Mouse (Mus musculus) C2C12 (cell line): ENCODE results near the gene Arhgap24. TPM values are rescaled to one million over a fixed set of nuclear protein-coding genes. Genes with fewer than 3 reads are reported as not detected.
A peak's percentile ranks its signal among the peaks of the same experiment; 100 is the strongest.

Experiments
- H3K27me3 ChIP-seq: one replicate; pipeline ENCODE4 v1.6.1; 2011; ENCODE audit not compliant: control insufficient read depth, insufficient read depth, insufficient read length
- H3K36me3 ChIP-seq: one replicate; pipeline ENCODE4 v1.6.1; 2011; ENCODE audit not compliant: control insufficient read depth, insufficient read depth
- H3K4me3 ChIP-seq: one replicate; pipeline ENCODE4 v1.5.1; 2011; ENCODE audit warnings: mild to moderate bottlenecking, control low read depth; ENCODE audit not compliant: poor library complexity, insufficient read depth, severe bottlenecking
- H3K79me2 ChIP-seq: one replicate; pipeline ENCODE4 v1.6.1; 2011; ENCODE audit not compliant: control insufficient read depth, insufficient read depth
- H3K79me3 ChIP-seq: one replicate; pipeline ENCODE4 v1.6.1; 2011; ENCODE audit warnings: low read depth, control low read depth
- H3ac ChIP-seq: one replicate; pipeline ENCODE3; 2011; ENCODE audit warnings: low read depth; ENCODE audit not compliant: control insufficient read depth, insufficient read length
- CEBPB ChIP-seq: IDR thresholded peaks from one replicate; pipeline ENCODE4 v1.6.1; 2011; ENCODE audit warnings: low read depth, mild to moderate bottlenecking, control low read depth, moderate library complexity
- CTCF ChIP-seq: IDR thresholded peaks from one replicate; pipeline ENCODE4 v1.5.1; 2011; ENCODE audit not compliant: control insufficient read depth, insufficient read depth, insufficient read length
- FOSL1 ChIP-seq: IDR thresholded peaks from one replicate; pipeline ENCODE4 v1.8.0; 2011; ENCODE audit warnings: mild to moderate bottlenecking, low read length; ENCODE audit not compliant: poor library complexity, insufficient read depth, severe bottlenecking
- MAX ChIP-seq: IDR thresholded peaks from one replicate; pipeline ENCODE4 v1.6.1; 2011; ENCODE audit warnings: mild to moderate bottlenecking, control low read depth
- MYOD1 ChIP-seq: IDR thresholded peaks from one replicate; pipeline ENCODE4 v1.6.1; 2011; ENCODE audit warnings: low read depth; ENCODE audit not compliant: control insufficient read depth, insufficient read length
- MYOG ChIP-seq: IDR thresholded peaks from one replicate; pipeline ENCODE4 v1.6.1; 2011; ENCODE audit not compliant: control insufficient read depth, insufficient read length; ENCODE audit errors: extremely low read depth
- USF1 ChIP-seq: IDR thresholded peaks from one replicate; pipeline ENCODE4 v1.6.1; 2011; ENCODE audit warnings: low read depth, mild to moderate bottlenecking, control low read depth, moderate library complexity
- polyA plus RNA-seq: library from polyadenylated mRNA; unstranded; fragments of >200 nt; fragmentation: generic; extraction: Trizol; gene quantifications from one replicate; pipeline ENCODE4 v1.2.1, GENCODE M21; 2012; ENCODE audit warnings: missing spikeins

The Arhgap24 gene
- polyA plus RNA-seq, 1 experiment = 2.9 TPM

DNA sequence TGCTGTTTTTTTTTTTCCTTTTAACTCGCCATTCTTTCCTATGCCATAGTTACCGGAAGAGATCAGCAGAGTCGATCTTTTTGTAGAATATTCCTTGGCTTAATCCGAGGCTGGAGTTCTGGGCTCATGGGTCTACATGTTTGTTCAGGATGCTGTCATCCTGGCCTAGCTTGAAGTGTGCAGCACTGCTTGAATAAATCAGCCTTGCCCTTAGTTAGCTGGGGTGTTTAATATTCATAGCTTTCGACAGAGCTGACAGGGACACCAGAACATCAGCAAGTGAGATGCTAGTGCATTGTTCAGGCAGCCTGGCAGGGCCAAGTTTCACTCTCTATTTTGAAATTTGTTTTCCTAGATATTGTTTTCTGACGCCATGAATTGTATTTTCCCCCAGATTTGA lies 79.1 kb downstream of the Arhgap24 start:
- Histone ChIP-seq H3K36me3 (no peaks in the 10 kb centered on the region), H3K79me2 (no peaks in the 10 kb centered on the region), H3ac (no peak overlapping the region), H3K79me3 (no peaks in the 10 kb centered on the region), H3K27me3 (no peaks in the 10 kb centered on the region), H3K4me3 (no peak overlapping the region)
- no peak for TF ChIP-seq MAX
- no peak for TF ChIP-seq USF1
- TF ChIP-seq MYOD1 = no peak
- TF ChIP-seq CEBPB = no peak
- no peak for TF ChIP-seq CTCF
- no peak for TF ChIP-seq MYOG
- no peak for TF ChIP-seq FOSL1

DNA sequence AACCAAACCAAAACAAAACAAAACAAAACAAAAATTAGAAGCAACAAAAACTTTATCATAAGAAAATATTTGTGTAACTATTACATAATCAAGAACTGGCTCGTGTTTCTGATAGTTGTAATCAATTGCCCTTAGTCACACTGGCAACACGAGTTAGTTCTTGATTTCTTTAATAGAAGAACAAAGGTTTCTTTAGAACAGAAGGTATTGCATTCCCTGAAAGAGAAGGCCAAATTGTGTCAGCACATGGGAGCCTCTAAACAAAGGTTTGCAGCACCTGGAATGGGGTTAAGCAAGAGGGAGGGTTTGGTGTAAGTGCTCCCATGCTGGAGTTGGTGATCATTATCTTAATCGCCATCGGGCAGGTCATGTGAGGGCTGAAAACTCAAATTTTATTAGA lies 82.8 kb downstream of the Arhgap24 start:
- no peaks in the 10 kb centered on the region for H3K36me3 ChIP-seq
- TF ChIP-seq MAX (no peak), FOSL1 (no peak), MYOD1 (no peak), USF1 (no peak), CEBPB (no peak), CTCF (no peak), MYOG (no peak)
- no peak overlapping the region for H3K4me3 ChIP-seq
- H3K27me3 ChIP-seq = no peaks in the 10 kb centered on the region
- H3K79me2 ChIP-seq = no peaks in the 10 kb centered on the region
- no peak overlapping the region for H3ac ChIP-seq
- no peaks in the 10 kb centered on the region for H3K79me3 ChIP-seq

DNA sequence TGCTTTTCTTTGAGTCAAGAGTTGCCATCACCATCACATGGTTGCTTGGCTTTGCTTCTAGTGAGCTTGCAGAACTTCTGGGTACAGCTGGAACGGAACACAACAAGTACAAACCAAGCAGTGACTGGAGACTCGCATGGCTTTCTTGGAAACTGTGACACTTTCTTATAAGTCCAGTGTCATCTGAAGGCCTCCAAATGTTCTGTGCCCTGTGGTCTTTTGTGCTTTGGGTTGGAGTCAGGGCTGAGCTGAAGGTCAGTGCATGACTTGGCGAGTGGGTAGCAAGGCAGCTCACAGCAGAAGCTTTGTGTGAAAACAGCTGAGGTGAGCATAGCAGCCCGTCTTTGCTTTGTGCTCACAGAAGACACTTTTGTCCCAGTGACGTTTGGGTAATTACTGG lies 87.6 kb downstream of the Arhgap24 start:
- Histone ChIP-seq H3K4me3 (no peak overlapping the region), H3K27me3 (no peaks in the 10 kb centered on the region), H3K79me3 (no peaks in the 10 kb centered on the region), H3ac (no peak overlapping the region), H3K36me3 (no peaks in the 10 kb centered on the region), H3K79me2 (no peaks in the 10 kb centered on the region)
- no peak for TF ChIP-seq CEBPB
- TF ChIP-seq MYOG = no peak
- no peak for TF ChIP-seq MAX
- TF ChIP-seq CTCF = no peak
- TF ChIP-seq FOSL1 = no peak
- no peak for TF ChIP-seq MYOD1
- no peak for TF ChIP-seq USF1

DNA sequence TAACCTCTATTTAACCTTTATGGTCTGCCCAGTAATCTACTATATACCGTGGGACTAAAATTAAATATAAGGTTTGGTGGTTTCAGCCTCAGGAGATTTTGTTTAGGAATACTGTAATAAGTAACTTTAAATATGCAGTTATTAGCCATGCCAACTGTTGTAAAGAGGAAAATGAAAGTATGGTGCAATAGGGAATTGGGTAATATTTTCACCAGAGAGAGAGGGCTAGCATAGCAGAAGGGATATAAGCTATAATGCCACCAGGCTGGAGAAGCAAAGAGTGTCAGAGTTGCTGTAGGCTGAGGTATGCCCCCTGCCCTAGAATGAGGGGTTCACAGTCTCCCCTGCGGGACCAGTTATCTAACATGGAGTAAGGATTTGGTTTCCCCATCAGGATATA lies 90.3 kb downstream of the Arhgap24 start:
- no peaks in the 10 kb centered on the region for H3K27me3 ChIP-seq
- H3K4me3 ChIP-seq = no peak overlapping the region
- no peaks in the 10 kb centered on the region for H3K36me3 ChIP-seq
- H3K79me3 ChIP-seq = no peaks in the 10 kb centered on the region
- no peaks in the 10 kb centered on the region for H3K79me2 ChIP-seq
- H3ac ChIP-seq = no peak overlapping the region
- TF ChIP-seq MYOD1 (no peak), FOSL1 (no peak), CTCF (no peak)

DNA sequence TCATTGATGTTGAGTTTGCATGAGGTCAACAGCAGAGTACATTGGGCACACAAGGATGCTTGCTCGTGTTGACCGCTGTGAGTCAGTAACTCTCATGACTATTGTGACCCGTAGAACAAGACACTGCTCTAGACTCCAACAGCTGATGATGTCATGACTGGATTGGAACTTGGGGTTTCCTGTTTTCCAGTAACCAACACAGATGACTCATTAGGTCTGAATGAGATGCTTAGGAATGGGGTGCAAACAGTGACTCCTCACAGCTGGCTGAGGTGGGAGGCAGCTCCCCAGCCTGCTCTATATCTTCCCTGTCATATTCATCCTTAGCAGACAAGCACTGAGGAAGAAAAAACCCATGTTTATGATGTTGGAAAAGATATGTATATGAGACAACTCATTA lies 95.6 kb downstream of the Arhgap24 start:
- TF ChIP-seq FOSL1 (no peak), MAX (no peak), MYOG (no peak), CTCF (no peak), MYOD1 (peak; percentile 54), USF1 (no peak)
- no peaks in the 10 kb centered on the region for H3K79me3 ChIP-seq
- H3K4me3 ChIP-seq = no peak overlapping the region
- no peaks in the 10 kb centered on the region for H3K79me2 ChIP-seq
- no peaks in the 10 kb centered on the region for H3K27me3 ChIP-seq
- no peaks in the 10 kb centered on the region for H3K36me3 ChIP-seq
- no peak overlapping the region for H3ac ChIP-seq

DNA sequence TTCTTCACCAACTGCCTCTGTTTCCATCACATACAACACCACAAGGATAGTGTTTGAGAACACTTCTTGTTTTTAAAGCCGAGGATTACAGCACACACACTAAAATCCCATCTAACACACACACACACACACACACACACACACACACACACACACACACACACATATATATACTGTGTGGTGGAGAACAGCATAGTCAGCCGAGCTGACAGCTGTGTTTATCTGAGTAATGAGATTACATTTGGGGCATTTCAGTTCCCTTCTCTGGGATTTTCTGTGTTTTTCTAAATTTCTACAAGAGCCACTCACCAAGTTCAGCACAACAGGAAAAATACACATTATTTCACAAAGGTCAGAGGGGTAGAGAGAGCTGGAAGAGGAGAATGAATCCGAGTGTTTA lies 96.5 kb downstream of the Arhgap24 start:
- Histone ChIP-seq H3K79me3 (no peaks in the 10 kb centered on the region), H3ac (no peak overlapping the region), H3K27me3 (no peaks in the 10 kb centered on the region), H3K79me2 (no peaks in the 10 kb centered on the region), H3K36me3 (no peaks in the 10 kb centered on the region), H3K4me3 (no peak overlapping the region)
- TF ChIP-seq MYOG (no peak), CEBPB (no peak), FOSL1 (no peak), CTCF (no peak), MYOD1 (no peak), MAX (no peak), USF1 (no peak)

DNA sequence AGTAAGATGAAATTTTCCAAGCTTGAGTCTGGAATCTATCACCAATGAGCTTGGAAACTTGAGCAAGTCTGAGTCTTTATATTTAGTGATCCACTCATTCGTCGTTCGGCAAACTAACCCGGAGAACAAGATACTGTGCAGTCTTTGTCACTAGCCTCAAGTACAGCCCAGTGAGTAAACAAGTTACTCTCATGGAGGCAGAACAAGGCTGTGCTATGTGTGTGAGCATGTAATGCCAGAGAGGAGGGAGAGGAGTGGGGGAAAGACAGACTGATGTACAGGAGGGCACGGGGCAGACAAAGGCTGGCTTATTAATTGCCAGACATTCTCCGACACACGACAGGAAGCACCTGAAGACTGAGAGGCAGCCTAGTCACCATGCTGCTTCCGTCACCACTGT lies 97.2 kb downstream of the Arhgap24 start:
- H3K4me3 ChIP-seq = no peak overlapping the region
- no peaks in the 10 kb centered on the region for H3K27me3 ChIP-seq
- H3ac ChIP-seq = no peak overlapping the region
- H3K36me3 ChIP-seq = no peaks in the 10 kb centered on the region
- H3K79me3 ChIP-seq = no peaks in the 10 kb centered on the region
- H3K79me2 ChIP-seq = no peaks in the 10 kb centered on the region
- TF ChIP-seq MYOG (no peak), MYOD1 (no peak), USF1 (no peak), FOSL1 (no peak), CTCF (no peak), MAX (no peak), CEBPB (no peak)
